Mouse (Mus musculus): ENCODE measurements around the gene Crnkl1. TPM values are rescaled to one million over a fixed set of nuclear protein-coding genes. Genes with fewer than 3 reads are reported as not detected.
A peak's percentile ranks its signal among the peaks of the same experiment; 100 is the strongest.

Crnkl1 gene
- total RNA-seq (2012; rRNA removed), result 33.6 and 35.0 TPM in 2 replicates

GRCm38 (mm10) chr2:145934339-145935231 is at the start of gene Crnkl1, which contains the start of gene Cfap61:
Gene Crnkl1, minus strand, starts transcription at chr2:145935014.
Gene Cfap61, plus strand, starts transcription at chr2:145934784.
- TF ChIP-seq MAFK (IDR thresholded peaks at IDR 0.05; ENCODE audit: insufficient read depth, low read depth, low read length), result no peak
- TF ChIP-seq ZNF384 (IDR thresholded peaks at IDR 0.05; ENCODE audit: low read depth, low read length), result peak; percentile 93
- peak; percentile 92 for TF ChIP-seq HCFC1 (IDR thresholded peaks at IDR 0.05; ENCODE audit: borderline replicate concordance, insufficient read depth, low read length)
- H3K4me3 ChIP-seq (ENCODE audit: insufficient read depth in 1 of 2, low read depth in 1 of 2, low read length in 2 of 2, poor library complexity in 1 of 2, severe bottlenecking in 1 of 2), result peak within 1 kb of the TSS; percentile 81 to 98
- in situ Hi-C loops (cut with MboI; ENCODE audit: low sequenced_read_pairs in 2 of 2, unreplicated experiment in 2 of 2), result no loop called here
- DNase-seq (ENCODE audit: low read depth, low spot score), result peak; percentile 89
- H3K9me3 ChIP-seq (ENCODE audit: control insufficient read depth, insufficient read depth, low read depth, low read length), result no peaks in the 10 kb centered on the region
- H3K36me3 ChIP-seq (ENCODE audit: control insufficient read depth, insufficient read depth, low read length, poor library complexity, severe bottlenecking), result peaks cover 8% of the 10 kb centered on the region
- H3K4me1 ChIP-seq (ENCODE audit: control insufficient read depth in 2 of 2, insufficient read depth in 2 of 2, low read length in 2 of 2, poor library complexity in 1 of 2), result 0 out of 4 replicates have a peak, but pooled peaks cover 0 to 2% of the 10 kb centered on the region in 2 experiments
- H3K27ac ChIP-seq (ENCODE audit: insufficient read depth, low read depth, low read length, poor library complexity, severe bottlenecking), result no peak within 1 kb of the TSS
- H3K9ac ChIP-seq (ENCODE audit: insufficient read depth, low read depth, low read length, poor library complexity, severe bottlenecking), result peak within 1 kb of the TSS; percentile 79

GRCm38 (mm10) chr2:145982317-145983045 is 47.7 kb upstream of the Crnkl1 start:
- no peaks in the 10 kb centered on the region for H3K36me3 ChIP-seq (ENCODE audit: control insufficient read depth, insufficient read depth, low read length, poor library complexity, severe bottlenecking)
- H3K27ac ChIP-seq (ENCODE audit: insufficient read depth, low read depth, low read length, poor library complexity, severe bottlenecking), result no peak overlapping the region
- H3K4me1 ChIP-seq (ENCODE audit: control insufficient read depth in 2 of 2, insufficient read depth in 2 of 2, low read length in 2 of 2, poor library complexity in 1 of 2), result no peaks in the 10 kb centered on the region
- in situ Hi-C loops (cut with MboI; ENCODE audit: low sequenced_read_pairs in 2 of 2, unreplicated experiment in 2 of 2), result no loop called here
- H3K4me3 ChIP-seq (ENCODE audit: insufficient read depth in 1 of 2, low read depth in 1 of 2, low read length in 2 of 2, poor library complexity in 1 of 2, severe bottlenecking in 1 of 2), result no peak overlapping the region
- no peak overlapping the region for H3K9ac ChIP-seq (ENCODE audit: insufficient read depth, low read depth, low read length, poor library complexity, severe bottlenecking)
- no peak for TF ChIP-seq ZNF384 (IDR thresholded peaks at IDR 0.05; ENCODE audit: low read depth, low read length)
- TF ChIP-seq MAFK (IDR thresholded peaks at IDR 0.05; ENCODE audit: insufficient read depth, low read depth, low read length), result no peak
- TF ChIP-seq CHD2 (IDR thresholded peaks at IDR 0.05; ENCODE audit: low read depth, low read length), result no peak
- no peak for DNase-seq (ENCODE audit: low read depth, low spot score)
- H3K9me3 ChIP-seq (ENCODE audit: control insufficient read depth, insufficient read depth, low read depth, low read length), result no peaks in the 10 kb centered on the region

- in situ Hi-C loops (cut with MboI; ENCODE audit: low sequenced_read_pairs in 2 of 2, unreplicated experiment in 2 of 2), result no loop called here
- Histone ChIP-seq H3K4me1 (ENCODE audit: control insufficient read depth in 2 of 2, insufficient read depth in 2 of 2, low read length in 2 of 2, poor library complexity in 1 of 2) (no peaks in the 10 kb centered on the region), H3K27ac (ENCODE audit: insufficient read depth, low read depth, low read length, poor library complexity, severe bottlenecking) (no peak overlapping the region), H3K36me3 (ENCODE audit: control insufficient read depth, insufficient read depth, low read length, poor library complexity, severe bottlenecking) (no peaks in the 10 kb centered on the region), H3K4me3 (ENCODE audit: insufficient read depth in 1 of 2, low read depth in 1 of 2, low read length in 2 of 2, poor library complexity in 1 of 2, severe bottlenecking in 1 of 2) (no peak overlapping the region), H3K9me3 (ENCODE audit: control insufficient read depth, insufficient read depth, low read depth, low read length) (no peaks in the 10 kb centered on the region), H3K9ac (ENCODE audit: insufficient read depth, low read depth, low read length, poor library complexity, severe bottlenecking) (no peak overlapping the region)
- DNase-seq (ENCODE audit: low read depth, low spot score), result no peak
- TF ChIP-seq HCFC1 (IDR thresholded peaks at IDR 0.05; ENCODE audit: borderline replicate concordance, insufficient read depth, low read length), result no peak
- no peak for TF ChIP-seq CHD2 (IDR thresholded peaks at IDR 0.05; ENCODE audit: low read depth, low read length)
- no peak for TF ChIP-seq MAFK (IDR thresholded peaks at IDR 0.05; ENCODE audit: insufficient read depth, low read depth, low read length)
- TF ChIP-seq ZC3H11A (IDR thresholded peaks at IDR 0.05; ENCODE audit: borderline replicate concordance, low read depth, low read length), result no peak
- no peak for TF ChIP-seq ZNF384 (IDR thresholded peaks at IDR 0.05; ENCODE audit: low read depth, low read length)
These were observed 46.9 kb upstream of the Crnkl1 start for GRCm38 (mm10) chr2:145981699-145982112.

- Histone ChIP-seq H3K9me3 (ENCODE audit: control insufficient read depth, insufficient read depth, low read depth, low read length) (no peaks in the 10 kb centered on the region), H3K4me3 (ENCODE audit: insufficient read depth in 1 of 2, low read depth in 1 of 2, low read length in 2 of 2, poor library complexity in 1 of 2, severe bottlenecking in 1 of 2) (no peak overlapping the region), H3K27ac (ENCODE audit: insufficient read depth, low read depth, low read length, poor library complexity, severe bottlenecking) (no peak overlapping the region), H3K9ac (ENCODE audit: insufficient read depth, low read depth, low read length, poor library complexity, severe bottlenecking) (no peak overlapping the region), H3K36me3 (ENCODE audit: control insufficient read depth, insufficient read depth, low read length, poor library complexity, severe bottlenecking) (no peaks in the 10 kb centered on the region), H3K4me1 (ENCODE audit: control insufficient read depth in 2 of 2, insufficient read depth in 2 of 2, low read length in 2 of 2, poor library complexity in 1 of 2) (no peaks in the 10 kb centered on the region)
- no peak for TF ChIP-seq MAFK (IDR thresholded peaks at IDR 0.05; ENCODE audit: insufficient read depth, low read depth, low read length)
- no peak for TF ChIP-seq ZNF384 (IDR thresholded peaks at IDR 0.05; ENCODE audit: low read depth, low read length)
- no peak for TF ChIP-seq ZC3H11A (IDR thresholded peaks at IDR 0.05; ENCODE audit: borderline replicate concordance, low read depth, low read length)
- TF ChIP-seq HCFC1 (IDR thresholded peaks at IDR 0.05; ENCODE audit: borderline replicate concordance, insufficient read depth, low read length), result no peak
- TF ChIP-seq CHD2 (IDR thresholded peaks at IDR 0.05; ENCODE audit: low read depth, low read length), result no peak
- DNase-seq (ENCODE audit: low read depth, low spot score), result no peak
- in situ Hi-C loops (cut with MboI; ENCODE audit: low sequenced_read_pairs in 2 of 2, unreplicated experiment in 2 of 2), result no loop called here
These were observed 46.1 kb upstream of the Crnkl1 start for GRCm38 (mm10) chr2:145980881-145981280.

All from ES-E14 (cell line).